ENCODE assay signal across 8 mouse cellular contexts in the genomic region with DNA sequence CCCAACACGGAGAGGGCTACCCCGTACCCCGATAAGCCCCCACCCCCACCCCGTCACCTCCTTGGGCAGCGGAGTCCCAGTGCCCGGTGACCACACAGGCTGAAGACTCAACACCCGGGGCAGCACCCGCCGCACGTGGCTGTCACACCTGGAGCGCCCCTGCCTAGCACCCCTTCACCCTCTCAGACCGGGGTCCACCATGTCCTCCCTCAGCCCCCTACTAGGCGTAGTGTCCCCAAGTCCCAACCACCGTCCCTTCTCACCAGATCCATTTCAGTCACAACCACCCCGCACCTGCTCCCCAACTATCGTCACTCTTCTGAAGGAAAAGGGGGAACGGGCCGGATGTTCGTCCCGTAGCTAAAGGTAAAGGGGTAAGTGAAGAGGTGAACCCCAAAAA. TPM values are rescaled to one million over a fixed set of nuclear protein-coding genes. Genes with fewer than 3 reads are reported as not detected.
DNase-seq lines count a peak whose midpoint lies in the region; ATAC-seq and TF ChIP-seq lines count a peak whose summit lies in the region.

No protein-coding gene starts in this region.

- ATAC-seq in frontal cortex, adult (ENCODE audit: low TSS enrichment) = no peak; the same call in 1 of the 2 replicates
- peak; percentile 55 for ATAC-seq in hindbrain, embryonic 11.5 days (ENCODE audit: low FRiP score)
- peak; percentile 12 for ATAC-seq in liver, embryonic 14.5 days (ENCODE audit: insufficient read depth)

- TF ChIP-seq CTCF in liver, embryonic 14.5 days (IDR thresholded peaks at IDR 0.05; ENCODE audit: low read depth) = no peak

- H3K9me3 ChIP-seq in hindbrain, embryonic 11.5 days (ENCODE audit: control insufficient read depth, low read length) = no peaks in the 10 kb centered on the region
- no peaks in the 10 kb centered on the region for H3K9me3 ChIP-seq in liver, embryonic 14.5 days (ENCODE audit: control insufficient read depth, low read length)

- 13% methylated on average over 16 of the region's 20 CpGs for WGBS in hindbrain, embryonic 11.5 days
- 13% methylated on average over 17 of the region's 20 CpGs for WGBS in liver, embryonic 14.5 days (ENCODE audit: insufficient replicate concordance)

- H3K9ac ChIP-seq in hindbrain, embryonic 11.5 days (ENCODE audit: low read depth, low read length) = peak overlapping the region; percentile 47; the same call in 1 of the 2 replicates
- H3K9ac ChIP-seq in liver, embryonic 14.5 days (replicated peaks) = peak overlapping the region; percentile 58

- DNase-seq in frontal cortex, postnatal 10 days (ENCODE audit: low spot score in 2 of 2) = peak; percentile 6 to 17
- DNase-seq in spleen, postnatal 14 days (ENCODE audit: low spot score in 2 of 2) = peak; percentile 3 to 6
- no peak for DNase-seq in spleen, adult 12 weeks (ENCODE audit: low spot score)
- no peak for DNase-seq in hindbrain, embryonic 11.5 days (ENCODE audit: low spot score)
- no peak for DNase-seq in liver, embryonic 14.5 days (ENCODE audit: low read depth in 3 of 3, low spot score in 3 of 3)
- DNase-seq in right cerebral cortex, postnatal 4 days = peak; percentile 10
- no peak for DNase-seq in adipocyte (ENCODE audit: low spot score)

- no peak overlapping the region for H3K27ac ChIP-seq in hindbrain, embryonic 11.5 days (ENCODE audit: low read depth, low read length)
- H3K27ac ChIP-seq in liver, embryonic 14.5 days = peak overlapping the region; percentile 31; the same call in 1 of the 2 replicates

- H3K4me3 ChIP-seq in hindbrain, embryonic 11.5 days (ENCODE audit: low read depth, low read length) = peak overlapping the region; percentile 57
- H3K4me3 ChIP-seq in liver, embryonic 14.5 days (ENCODE audit: insufficient read depth in 1 of 2, low read depth in 2 of 2, low read length in 2 of 2) = peak overlapping the region; percentile 64 to 90

- TF ChIP-seq EP300 in liver, embryonic 14.5 days (IDR thresholded peaks at IDR 0.05; ENCODE audit: low read depth) = no peak

- H3K27me3 ChIP-seq in hindbrain, embryonic 11.5 days (ENCODE audit: control insufficient read depth, insufficient read depth, low read length) = no peaks in the 10 kb centered on the region; the same call in 1 of the 2 replicates
- no peaks in the 10 kb centered on the region for H3K27me3 ChIP-seq in liver, embryonic 14.5 days (ENCODE audit: control insufficient read depth, insufficient read depth, low read length)

- no peaks in the 10 kb centered on the region for H3K4me1 ChIP-seq in hindbrain, embryonic 11.5 days (replicated peaks; ENCODE audit: control insufficient read depth, insufficient read depth, low read length)
- H3K4me1 ChIP-seq in liver, embryonic 14.5 days (replicated peaks; ENCODE audit: control insufficient read depth in 2 of 2, insufficient read depth in 2 of 2, low read length in 1 of 2) = peaks cover 0 to 3% of the 10 kb centered on the region in 2 experiments; a peak in 2 of 4 replicates

- H3K4me2 ChIP-seq in hindbrain, embryonic 11.5 days (replicated peaks; ENCODE audit: low read depth, low read length) = peak overlapping the region; percentile 81
- H3K4me2 ChIP-seq in liver, embryonic 14.5 days (ENCODE audit: low read depth) = peak overlapping the region; percentile 80

- H3K36me3 ChIP-seq in hindbrain, embryonic 11.5 days (ENCODE audit: control insufficient read depth, insufficient read depth, low read length) = no peaks in the 10 kb centered on the region
- no peaks in the 10 kb centered on the region for H3K36me3 ChIP-seq in liver, embryonic 14.5 days (replicated peaks; ENCODE audit: control insufficient read depth, insufficient read depth, low read depth)

RNA-seq across cellular contexts. Expression of a gene that starts 0.5 kb away (rescaled TPM):
- polyA plus RNA-seq in hindbrain, embryonic 11.5 days (2014; fragmentation: Nextera tagmentation; extraction: Ambion mirVana) = 19.5 and 20.3 TPM in 2 replicates
- 3.5 and 5.4 TPM in 2 replicates for polyA plus RNA-seq in liver, embryonic 14.5 days (2012; rRNA removed)
- polyA plus RNA-seq in liver, embryonic 14.5 days (2014; fragmentation: Nextera tagmentation; extraction: Ambion mirVana) = 6.2 and 7.1 TPM in 2 replicates

RNA-seq across cellular contexts. Expression of a gene that starts 59.5 kb away (rescaled TPM):
- polyA plus RNA-seq in hindbrain, embryonic 11.5 days (2014; fragmentation: Nextera tagmentation; extraction: Ambion mirVana) = 35.7 and 40.1 TPM in 2 replicates
- 3.9 and 6.6 TPM in 2 replicates for polyA plus RNA-seq in liver, embryonic 14.5 days (2012; rRNA removed)
- polyA plus RNA-seq in liver, embryonic 14.5 days (2014; fragmentation: Nextera tagmentation; extraction: Ambion mirVana) = 13.2 and 14.5 TPM in 2 replicates

Comparison
In these comparisons a context has a peak if more than half of its experiments do, and no peak if none do; other contexts are left out.
1. DNase-seq: peak in frontal cortex, postnatal 10 days (2 of 2), spleen, postnatal 14 days (2 of 2) and right cerebral cortex, postnatal 4 days (single experiment); none in spleen, adult 12 weeks (single experiment), hindbrain, embryonic 11.5 days (single experiment), liver, embryonic 14.5 days (0 of 3) and adipocyte (single experiment).